Mouse (Mus musculus) CD4-positive, CD25-positive, alpha-beta regulatory T cell, adult 2 months (primary cell): ENCODE results near the gene Spn.

ENCODE experiments used
- DNase-seq: peaks from one replicate; pipeline ENCODE4 v3.0.0-alpha.2; 2012; ENCODE audit warnings: low read depth, low spot score

Spn gene

GRCm38 (mm10) chr7:127082271-127082670 is 55.4 kb downstream of the Spn start:
- DNase-seq = no peak
